Mouse (Mus musculus): ENCODE measurements around the gene Mucl3. TPM values are rescaled to one million over a fixed set of nuclear protein-coding genes. Genes with fewer than 3 reads are reported as not detected.

Mucl3 gene
- total and polyA plus RNA-seq, 3 experiments: 0.04 to 0.11 TPM; not detected in 1

- DNase-seq (ENCODE audit: low read depth, low spot score): no peak
- Histone ChIP-seq H3K9me3 (replicated peaks; ENCODE audit: insufficient read depth, low read length) (no peaks in the 10 kb centered on the region), H3K79me2 (ENCODE audit: control insufficient read depth, insufficient read depth, low read length, poor library complexity) (no peaks in the 10 kb centered on the region), H3K4me3 (ENCODE audit: control insufficient read depth in 1 of 2, insufficient read depth in 1 of 2, low read depth in 2 of 2, low read length in 2 of 2) (no peak overlapping the region), H3K27me3 (ENCODE audit: control insufficient read depth in 1 of 2, insufficient read depth in 2 of 2, low read length in 2 of 2) (no peaks in the 10 kb centered on the region; a peak in 2 of 4 replicates), H3K4me1 (ENCODE audit: control insufficient read depth in 1 of 2, insufficient read depth in 2 of 2, low read length in 2 of 2) (peaks cover 0 to 10% of the 10 kb centered on the region in 2 experiments; a peak in 1 of 4 replicates), H3K9ac (ENCODE audit: control insufficient read depth, low read depth, low read length, poor library complexity, severe bottlenecking) (no peak overlapping the region), H3K36me3 (ENCODE audit: control insufficient read depth in 1 of 2, insufficient read depth in 2 of 2, low read length in 2 of 2) (0 out of 4 replicates have a peak, but pooled peaks cover 0 to 2% of the 10 kb centered on the region in 2 experiments), H3K27ac (ENCODE audit: control insufficient read depth, low read depth, low read length) (no peak overlapping the region)
- no peak for TF ChIP-seq KAT2A (conservative IDR thresholded peaks at IDR 0.05; ENCODE audit: low read depth, low read length)
- TF ChIP-seq JUND (IDR thresholded peaks at IDR 0.05; ENCODE audit: low read depth, low read length): no peak
Measured at GRCm38 (mm10) chr17:35594456-35594855, 49.0 kb downstream of the Mucl3 start.

- Histone ChIP-seq H3K79me2 (ENCODE audit: control insufficient read depth, insufficient read depth, low read length, poor library complexity) (no peaks in the 10 kb centered on the region), H3K27ac (ENCODE audit: control insufficient read depth, low read depth, low read length) (no peak overlapping the region), H3K9me3 (replicated peaks; ENCODE audit: insufficient read depth, low read length) (no peaks in the 10 kb centered on the region), H3K4me3 (ENCODE audit: control insufficient read depth in 1 of 2, insufficient read depth in 1 of 2, low read depth in 2 of 2, low read length in 2 of 2) (peak overlapping the region in 1 of 2 experiments; percentile 12; a peak in 1 of 4 replicates), H3K9ac (ENCODE audit: control insufficient read depth, low read depth, low read length, poor library complexity, severe bottlenecking) (no peak overlapping the region), H3K36me3 (ENCODE audit: control insufficient read depth in 1 of 2, insufficient read depth in 2 of 2, low read length in 2 of 2) (0 out of 4 replicates have a peak, but pooled peaks cover 0 to 2% of the 10 kb centered on the region in 2 experiments), H3K4me1 (ENCODE audit: control insufficient read depth in 1 of 2, insufficient read depth in 2 of 2, low read length in 2 of 2) (peaks cover 0 to 10% of the 10 kb centered on the region in 2 experiments; a peak in 1 of 4 replicates), H3K27me3 (ENCODE audit: control insufficient read depth in 1 of 2, insufficient read depth in 2 of 2, low read length in 2 of 2) (no peaks in the 10 kb centered on the region; a peak in 2 of 4 replicates)
- no peak for TF ChIP-seq ELF1 (IDR thresholded peaks at IDR 0.05; ENCODE audit: low read depth, low read length)
- DNase-seq (ENCODE audit: low read depth, low spot score): peak; percentile 43
Measured at GRCm38 (mm10) chr17:35593786-35594185, 49.7 kb downstream of the Mucl3 start.

- H3K27me3 ChIP-seq (ENCODE audit: control insufficient read depth in 1 of 2, insufficient read depth in 2 of 2, low read length in 2 of 2): no peaks in the 10 kb centered on the region; a peak in 2 of 4 replicates
- H3K9ac ChIP-seq (ENCODE audit: control insufficient read depth, low read depth, low read length, poor library complexity, severe bottlenecking): no peak overlapping the region
- TF ChIP-seq NRF1 (IDR thresholded peaks at IDR 0.05; ENCODE audit: insufficient read depth, low read depth, low read length, poor library complexity, severe bottlenecking) (no peak), USF1 (IDR thresholded peaks at IDR 0.05; ENCODE audit: low read depth, low read length) (no peak)
- no peaks in the 10 kb centered on the region for H3K79me2 ChIP-seq (ENCODE audit: control insufficient read depth, insufficient read depth, low read length, poor library complexity)
- H3K4me1 ChIP-seq (ENCODE audit: control insufficient read depth in 1 of 2, insufficient read depth in 2 of 2, low read length in 2 of 2): peaks cover 0 to 10% of the 10 kb centered on the region in 2 experiments; a peak in 1 of 4 replicates
- H3K36me3 ChIP-seq (ENCODE audit: control insufficient read depth in 1 of 2, insufficient read depth in 2 of 2, low read length in 2 of 2): 0 out of 4 replicates have a peak, but pooled peaks cover 0 to 2% of the 10 kb centered on the region in 2 experiments
- DNase-seq (ENCODE audit: low read depth, low spot score): no peak
- H3K4me3 ChIP-seq (ENCODE audit: control insufficient read depth in 1 of 2, insufficient read depth in 1 of 2, low read depth in 2 of 2, low read length in 2 of 2): no peak overlapping the region
- H3K9me3 ChIP-seq (replicated peaks; ENCODE audit: insufficient read depth, low read length): no peaks in the 10 kb centered on the region
- H3K27ac ChIP-seq (ENCODE audit: control insufficient read depth, low read depth, low read length): no peak overlapping the region
Measured at GRCm38 (mm10) chr17:35592131-35592530, 51.4 kb downstream of the Mucl3 start.

- Histone ChIP-seq H3K27me3 (ENCODE audit: control insufficient read depth in 1 of 2, insufficient read depth in 2 of 2, low read length in 2 of 2) (no peaks in the 10 kb centered on the region; a peak in 2 of 4 replicates), H3K27ac (ENCODE audit: control insufficient read depth, low read depth, low read length) (no peak overlapping the region), H3K4me3 (ENCODE audit: control insufficient read depth in 1 of 2, insufficient read depth in 1 of 2, low read depth in 2 of 2, low read length in 2 of 2) (no peak overlapping the region), H3K4me1 (ENCODE audit: control insufficient read depth in 1 of 2, insufficient read depth in 2 of 2, low read length in 2 of 2) (peaks cover 0 to 10% of the 10 kb centered on the region in 2 experiments; a peak in 1 of 4 replicates), H3K36me3 (ENCODE audit: control insufficient read depth in 1 of 2, insufficient read depth in 2 of 2, low read length in 2 of 2) (0 out of 4 replicates have a peak, but pooled peaks cover 0 to 2% of the 10 kb centered on the region in 2 experiments), H3K79me2 (ENCODE audit: control insufficient read depth, insufficient read depth, low read length, poor library complexity) (no peaks in the 10 kb centered on the region), H3K9ac (ENCODE audit: control insufficient read depth, low read depth, low read length, poor library complexity, severe bottlenecking) (no peak overlapping the region), H3K9me3 (replicated peaks; ENCODE audit: insufficient read depth, low read length) (no peaks in the 10 kb centered on the region)
- DNase-seq (ENCODE audit: low read depth, low spot score): no peak
- TF ChIP-seq POLR2AphosphoS5 (IDR thresholded peaks at IDR 0.05; ENCODE audit: borderline replicate concordance, low read depth, low read length) (no peak), MYB (IDR thresholded peaks at IDR 0.05; ENCODE audit: low read depth, low read length) (no peak), ZC3H11A (IDR thresholded peaks at IDR 0.05; ENCODE audit: low read depth, low read length) (no peak), HCFC1 (IDR thresholded peaks at IDR 0.05; ENCODE audit: low read depth, low read length) (no peak), ZKSCAN1 (IDR thresholded peaks at IDR 0.05; ENCODE audit: low read depth, low read length) (no peak)
Measured at GRCm38 (mm10) chr17:35591731-35592130, 51.8 kb downstream of the Mucl3 start.

All from MEL (cell line).